Mouse (Mus musculus): ENCODE measurements around the gene Sox6.

DNA sequence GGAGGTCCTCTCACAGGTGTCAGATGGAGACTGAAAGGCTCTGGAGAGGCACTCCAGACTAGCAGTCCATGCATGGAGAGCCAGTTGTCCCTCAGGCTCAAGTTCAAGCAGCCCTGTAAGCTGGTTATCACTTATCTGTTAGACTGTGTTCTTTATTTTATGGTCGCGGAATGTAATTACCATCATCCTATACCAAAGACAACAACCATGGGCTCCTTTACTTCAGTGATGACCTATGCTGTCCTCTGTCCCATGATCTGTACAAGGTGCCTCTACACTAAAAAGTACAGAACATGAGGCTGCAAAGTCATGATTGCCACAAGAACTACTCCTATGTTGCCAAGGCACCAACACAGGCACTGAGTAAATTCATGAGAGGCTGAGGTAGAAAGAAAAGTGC is 259.1 kb downstream of the Sox6 start:
- TF ChIP-seq CTCF (IDR thresholded peaks at IDR 0.05) (no peak), EP300 (IDR thresholded peaks at IDR 0.05; ENCODE audit: insufficient read depth, low read depth, low read length) (no peak)
